Mouse (Mus musculus): Measurements from ENCODE around the gene Zfp366.

DNA sequence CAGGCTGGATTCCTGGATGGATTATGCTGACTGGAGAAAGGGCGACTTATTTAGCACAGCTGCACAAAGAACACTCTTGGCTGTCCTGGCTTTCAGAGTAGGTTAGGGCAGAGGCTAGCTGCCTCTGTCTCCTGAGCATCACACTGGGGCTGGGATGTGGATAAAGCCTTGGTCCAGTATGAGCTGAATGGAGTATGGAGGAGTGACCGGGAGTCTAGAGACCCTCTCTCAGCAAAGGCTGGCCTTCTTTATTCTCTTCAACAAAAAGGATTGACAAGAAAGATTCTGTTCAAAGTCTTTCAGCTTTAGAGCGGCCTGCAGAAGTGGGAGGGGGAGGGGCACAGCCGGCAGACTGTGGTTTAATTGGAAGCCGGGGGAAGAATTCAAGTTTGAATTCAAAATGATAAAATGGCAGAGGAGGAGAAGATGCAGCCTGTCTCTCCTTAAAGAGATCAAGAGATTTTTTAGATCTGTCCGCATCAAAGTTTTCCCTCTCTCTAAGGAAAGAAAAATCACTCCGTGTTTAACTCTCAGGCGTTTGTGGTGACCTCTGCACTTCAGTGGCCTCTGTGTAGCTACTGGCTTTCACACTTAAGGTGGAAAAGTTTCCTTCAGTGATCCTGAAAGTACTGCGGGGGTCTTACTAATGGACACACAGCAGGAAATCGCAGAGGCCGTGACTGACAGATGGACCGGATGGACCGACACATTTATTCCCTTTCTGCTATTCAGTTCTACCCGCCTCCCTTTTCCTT lies 34.9 kb upstream of the Zfp366 start:
- TF ChIP-seq CTCF (conservative IDR thresholded peaks at IDR 0.05 in 1 of 2, IDR thresholded peaks at IDR 0.05 in 1 of 2; ENCODE audit: low read depth in 2 of 2, low read length in 2 of 2), result no peak
- TF ChIP-seq MAX (IDR thresholded peaks at IDR 0.05; ENCODE audit: low read length), result no peak
- TF ChIP-seq EP300 (IDR thresholded peaks at IDR 0.05; ENCODE audit: low read length), result no peak
- no peak for TF ChIP-seq SMC3 (IDR thresholded peaks at IDR 0.05; ENCODE audit: low read depth, low read length)
- TF ChIP-seq HCFC1 (IDR thresholded peaks at IDR 0.05; ENCODE audit: low read depth, low read length), result no peak
